Mouse (Mus musculus) stomach, postnatal 0 days (tissue): ENCODE measurements at regions not wholly inside any gene's neighbourhood (a gene's known extent, or its start where the extent isn't known, plus 50 kb on each side); places are given as distances from the start of the nearest gene placed in this dataset.

Source experiments
- ATAC-seq: fragments of 200-750 bp; cut with Nextera tagmentation; 2 replicates; pipeline ENCODE4 v1.8.0; 2017; ENCODE audit not compliant: low FRiP score, low TSS enrichment
- DNase-seq: peaks from one replicate; pipeline ENCODE4 v3.0.0-alpha.2; 2016; ENCODE audit warnings: low spot score
- H3K27ac ChIP-seq: fragments of 300-500 bp; sonication (generic); replicated peaks from 2 replicates; pipeline ENCODE4 v1.5.1; 2014; ENCODE audit warnings: mild to moderate bottlenecking, control low read depth
- H3K27me3 ChIP-seq: fragments of 300-500 bp; sonication (generic); 2 replicates; pipeline ENCODE4 v1.6.1; 2014; ENCODE audit warnings: low read length; ENCODE audit not compliant: control insufficient read depth, insufficient read depth
- H3K36me3 ChIP-seq: fragments of 300-500 bp; sonication (generic); 2 replicates; pipeline ENCODE4 v1.6.1; 2014; ENCODE audit warnings: low read length, mixed read lengths; ENCODE audit not compliant: control insufficient read depth, insufficient read depth
- H3K4me1 ChIP-seq: fragments of 300-500 bp; sonication (generic); replicated peaks from 2 replicates; pipeline ENCODE4 v1.6.1; 2014; ENCODE audit warnings: antibody characterized with exemption; ENCODE audit not compliant: control insufficient read depth, insufficient read depth
- H3K4me2 ChIP-seq: fragments of 300-500 bp; sonication (generic); replicated peaks from 2 replicates; pipeline ENCODE4 v1.6.1; 2014; ENCODE audit warnings: low read depth, mild to moderate bottlenecking, control low read depth, moderate library complexity
- H3K4me3 ChIP-seq: fragments of 300-500 bp; sonication (generic); 2 replicates; pipeline ENCODE4 v1.5.1; 2014; ENCODE audit warnings: low read depth, low read length, control low read depth
- H3K9ac ChIP-seq: fragments of 300-500 bp; sonication (generic); 2 replicates; pipeline ENCODE4 v1.6.1; 2014; ENCODE audit warnings: mild to moderate bottlenecking, low read length, control low read depth, mixed read lengths
- H3K9me3 ChIP-seq: fragments of 300-500 bp; sonication (generic); 2 replicates; pipeline ENCODE4 v1.6.1; 2016; ENCODE audit warnings: low read length; ENCODE audit not compliant: control insufficient read depth
- CTCF ChIP-seq: IDR thresholded peaks from 2 replicates; pipeline ENCODE4 v1.5.1; 2016; ENCODE audit warnings: antibody characterized with exemption, low read depth, mild to moderate bottlenecking, moderate library complexity
- EP300 ChIP-seq: optimal IDR thresholded peaks from 2 replicates; pipeline ENCODE3; 2016; ENCODE audit warnings: antibody characterized with exemption
- WGBS: fragments of 180-500 bp; shearing (Covaris S2); extraction: QIAGEN DNeasy Blood & Tissue Kit; methylation state at CpG from one replicate; pipeline ENCODE4 v1.1.7; 2014; 5-methylcytosine and 5-hydroxymethylcytosine counted together

DNA sequence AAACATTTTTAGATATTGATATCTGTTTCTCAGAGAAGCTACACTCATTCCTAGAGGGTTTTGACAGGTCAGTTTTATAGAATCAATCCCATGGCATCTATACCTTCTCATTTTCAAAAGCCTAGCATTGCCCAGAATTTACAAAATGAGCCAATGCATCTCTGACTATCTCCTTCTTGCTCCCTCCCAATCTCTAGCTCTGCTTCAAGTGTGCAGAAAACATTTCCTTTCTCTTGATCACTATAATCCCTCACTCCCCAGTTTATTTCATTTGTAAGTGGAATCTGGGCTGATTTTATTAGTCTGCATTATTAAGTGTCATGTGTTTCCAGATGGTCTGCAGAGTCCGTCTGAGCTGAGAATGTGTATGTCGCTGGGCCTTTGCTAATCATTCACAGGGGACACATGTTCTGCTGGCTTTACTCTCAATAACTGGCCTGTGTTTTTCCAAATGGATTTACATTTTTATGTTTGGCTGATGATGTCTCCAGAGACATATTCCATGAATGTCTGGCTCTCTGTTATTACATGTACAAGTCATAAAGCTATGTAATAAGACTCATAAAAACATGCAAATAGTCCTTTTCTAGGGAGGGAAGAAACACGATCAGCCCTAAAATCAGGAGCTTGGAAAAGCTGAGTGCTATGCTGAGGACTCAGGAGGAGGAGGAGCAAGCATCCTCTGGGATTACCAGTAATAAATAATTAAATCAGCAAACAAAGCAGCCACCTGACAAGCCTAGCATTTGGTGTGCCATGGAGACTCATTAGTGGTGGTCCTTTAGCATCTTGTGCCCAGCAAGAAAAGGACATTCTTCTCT, 366.0 kb upstream of the Apob start:
- Histone ChIP-seq H3K9ac (no peak overlapping the region), H3K27ac (no peak overlapping the region), H3K27me3 (no peaks in the 10 kb centered on the region), H3K9me3 (no peaks in the 10 kb centered on the region), H3K36me3 (no peaks in the 10 kb centered on the region), H3K4me3 (no peak overlapping the region), H3K4me1 (no peaks in the 10 kb centered on the region), H3K4me2 (no peak overlapping the region)
- TF ChIP-seq CTCF (no peak), EP300 (no peak)
- no peak for ATAC-seq
- WGBS: 61% methylated on average over 3 of the region's 3 CpGs
- no peak for DNase-seq

DNA sequence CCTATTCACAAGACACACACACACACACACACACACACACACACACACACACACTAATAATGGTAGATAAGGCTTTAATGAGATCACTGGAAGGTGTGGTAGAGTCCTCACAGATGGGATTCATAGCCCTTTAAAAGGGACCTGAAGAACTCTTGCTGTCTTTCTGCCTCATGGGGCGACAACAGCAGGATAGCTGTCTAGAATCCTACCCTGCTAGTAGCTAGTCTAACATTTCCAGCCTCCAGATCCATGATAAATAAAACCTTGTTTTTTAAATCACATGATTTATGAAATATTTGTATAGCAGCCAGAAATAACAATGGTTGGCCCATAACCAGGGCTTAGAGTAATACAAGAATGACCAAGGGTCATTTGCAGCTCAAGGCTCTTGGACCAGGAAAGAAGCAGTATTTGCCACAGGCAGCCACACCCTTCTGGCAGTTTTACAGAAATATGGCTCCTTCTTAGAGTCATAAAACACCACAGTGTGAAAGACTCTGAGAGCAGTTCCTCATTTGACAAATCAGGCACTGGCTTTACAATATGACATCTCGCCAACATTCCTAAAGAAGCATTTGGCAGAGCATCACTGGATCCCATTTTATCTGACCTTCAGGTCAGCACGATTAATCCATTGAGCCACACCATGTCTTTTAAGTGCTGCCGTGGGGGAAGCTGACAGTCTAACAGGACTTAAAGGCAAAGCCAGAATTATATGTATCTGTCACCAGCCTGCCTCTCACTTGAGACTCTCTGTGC, 340.9 kb upstream of the Apob start:
- Histone ChIP-seq H3K27ac (no peak overlapping the region), H3K36me3 (no peaks in the 10 kb centered on the region), H3K9me3 (no peaks in the 10 kb centered on the region), H3K27me3 (no peaks in the 10 kb centered on the region), H3K4me3 (no peak overlapping the region), H3K9ac (no peak overlapping the region), H3K4me1 (no peaks in the 10 kb centered on the region), H3K4me2 (no peak overlapping the region)
- ATAC-seq: peak; percentile 91
- DNase-seq: peak; percentile 22
- 42% methylated on average over 4 of the region's 4 CpGs for WGBS
- TF ChIP-seq CTCF: no peak
- no peak for TF ChIP-seq EP300

DNA sequence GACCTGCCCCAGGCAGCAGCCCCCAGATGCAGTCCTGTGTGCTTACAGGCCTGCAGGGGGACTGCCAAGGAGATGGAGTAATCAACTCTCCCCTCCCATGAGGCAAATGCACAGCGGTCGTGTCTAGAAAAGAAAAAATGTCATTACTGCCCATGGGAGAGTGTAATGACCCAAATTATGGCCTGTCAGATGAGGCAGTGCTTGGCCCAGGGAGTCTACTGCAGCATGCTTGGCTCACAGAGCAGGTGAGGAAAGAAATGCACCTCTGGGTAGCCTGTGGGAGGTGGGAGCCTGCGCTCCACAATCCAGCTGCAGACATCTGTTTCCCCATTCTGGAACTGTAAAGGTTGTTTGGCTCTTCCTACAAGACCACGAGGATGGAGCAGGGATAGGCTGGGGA, 339.8 kb upstream of the Apob start:
- H3K9me3 ChIP-seq: no peaks in the 10 kb centered on the region
- H3K4me1 ChIP-seq: no peaks in the 10 kb centered on the region
- ATAC-seq (no peak), DNase-seq (no peak)
- 53% methylated on average over 4 of the region's 4 CpGs for WGBS
- H3K27ac ChIP-seq: no peak overlapping the region
- no peaks in the 10 kb centered on the region for H3K36me3 ChIP-seq
- H3K4me3 ChIP-seq: no peak overlapping the region
- H3K9ac ChIP-seq: no peak overlapping the region
- no peaks in the 10 kb centered on the region for H3K27me3 ChIP-seq
- no peak overlapping the region for H3K4me2 ChIP-seq
- TF ChIP-seq CTCF: no peak
- no peak for TF ChIP-seq EP300

DNA sequence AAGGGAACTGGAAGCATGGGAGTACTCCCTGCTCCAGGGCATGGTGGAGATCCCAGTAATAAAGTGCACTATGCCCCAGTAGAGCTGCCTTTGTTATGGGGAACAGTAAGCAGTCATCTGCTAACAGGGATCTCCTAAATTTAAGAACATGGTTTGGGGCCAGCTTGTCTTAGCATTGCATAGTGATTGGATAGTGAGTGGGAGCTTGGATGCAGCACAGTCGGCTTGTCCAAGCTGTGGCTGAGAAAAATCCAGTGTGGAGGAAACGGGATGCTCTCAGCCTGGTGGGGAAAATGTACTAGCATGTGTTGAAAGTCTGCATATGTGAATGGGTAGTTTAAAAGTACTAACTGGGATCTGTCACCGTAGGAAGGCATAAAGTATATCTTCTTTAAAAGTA, 326.6 kb upstream of the Apob start:
- Histone ChIP-seq H3K4me1 (no peaks in the 10 kb centered on the region), H3K27me3 (no peaks in the 10 kb centered on the region), H3K9ac (no peak overlapping the region), H3K27ac (no peak overlapping the region), H3K9me3 (no peaks in the 10 kb centered on the region), H3K4me3 (no peak overlapping the region), H3K4me2 (no peak overlapping the region), H3K36me3 (no peaks in the 10 kb centered on the region)
- DNase-seq (no peak), ATAC-seq (no peak)
- 79% methylated on average over 3 of the region's 3 CpGs for WGBS
- TF ChIP-seq EP300 (no peak), CTCF (no peak)

DNA sequence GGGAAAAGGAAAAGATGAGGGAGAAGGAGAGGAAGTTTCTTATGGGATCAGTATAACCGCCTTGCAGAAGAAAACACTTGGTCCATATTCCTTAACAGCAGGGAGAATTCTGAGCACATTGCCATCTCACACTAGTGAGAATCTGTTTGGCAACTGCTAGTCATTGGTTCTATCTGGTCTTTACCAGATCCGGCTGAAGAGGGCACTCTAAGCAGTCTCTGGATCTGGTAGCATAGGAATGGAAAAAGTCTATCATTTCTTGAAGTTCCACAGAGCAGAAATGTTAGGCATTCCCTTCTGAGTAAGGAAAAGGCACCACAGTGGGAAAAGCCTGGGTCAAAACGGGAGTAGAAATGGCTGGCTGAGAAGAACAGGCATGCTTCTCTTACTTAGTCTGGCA, 315.4 kb upstream of the Apob start:
- no peak for ATAC-seq
- Histone ChIP-seq H3K27ac (no peak overlapping the region), H3K4me3 (no peak overlapping the region), H3K4me2 (no peak overlapping the region), H3K27me3 (no peaks in the 10 kb centered on the region), H3K9me3 (no peaks in the 10 kb centered on the region), H3K9ac (no peak overlapping the region), H3K4me1 (no peaks in the 10 kb centered on the region), H3K36me3 (no peaks in the 10 kb centered on the region)
- no peak for TF ChIP-seq EP300
- 0 out of 2 replicates have a peak, but pooled peaks have one; percentile 32 for TF ChIP-seq CTCF
- WGBS: 37% methylated on average over 3 of the region's 3 CpGs
- DNase-seq: no peak

DNA sequence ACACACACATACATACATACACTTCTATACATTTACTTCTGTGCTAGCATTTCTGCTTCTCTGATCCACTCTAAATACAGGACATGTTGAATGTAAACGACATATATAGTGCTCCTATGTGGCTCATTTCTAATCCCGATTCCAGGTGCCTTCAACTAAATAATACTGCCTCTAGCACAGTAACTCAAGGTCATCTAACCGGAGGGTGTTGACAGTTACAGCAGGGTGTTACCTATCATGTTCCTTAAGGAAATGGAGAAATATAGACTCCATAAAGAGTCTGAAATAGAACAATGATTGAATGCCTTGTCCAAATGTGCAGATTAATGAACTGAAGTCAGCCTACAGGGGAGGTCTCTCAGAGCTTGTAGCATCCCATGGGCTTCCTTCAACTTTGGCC, 307.3 kb upstream of the Apob start:
- TF ChIP-seq CTCF (no peak), EP300 (no peak)
- H3K4me3 ChIP-seq: no peak overlapping the region
- 65% methylated on average over 3 of the region's 3 CpGs for WGBS

More for the DNA sequence above, 307.3 kb upstream of the Apob start:
- no peaks in the 10 kb centered on the region for H3K36me3 ChIP-seq
- no peak overlapping the region for H3K27ac ChIP-seq
- DNase-seq (no peak), ATAC-seq (no peak)
- no peaks in the 10 kb centered on the region for H3K4me1 ChIP-seq
- no peak overlapping the region for H3K9ac ChIP-seq
- H3K4me2 ChIP-seq: no peak overlapping the region
- H3K9me3 ChIP-seq: no peaks in the 10 kb centered on the region
- no peaks in the 10 kb centered on the region for H3K27me3 ChIP-seq
